Comparison of ENCODE assay signal across 27 mouse cellular contexts in genomic region chr11:50312803-50313202, GRCm38 (mm10). TPM values are rescaled to one million over a fixed set of nuclear protein-coding genes. Genes with fewer than 3 reads are reported as not detected.
"Had no signal": no experiment of that assay in that cellular context is flagged by ENCODE, and none has a peak within 500 bp of the region (broad histone marks: within the 10 kb centered on the region; RNA-seq: fewer than 3 reads in every experiment).

No protein-coding gene starts in this region.

- H3K4me3 ChIP-seq: kidney, embryonic 15.5 days; left cerebral cortex, adult 2 months; limb, embryonic 12.5 days; limb, embryonic 15.5 days; liver, embryonic 12.5 days; liver, embryonic 15.5 days; megakaryocyte, embryonic 14.5 days; midbrain, embryonic 10.5 days; neural tube, embryonic 12.5 days; neural tube, embryonic 15.5 days; stomach, embryonic 15.5 days had no signal

- H3K27ac ChIP-seq: kidney, embryonic 15.5 days; left cerebral cortex, adult 2 months; limb, embryonic 12.5 days; limb, embryonic 15.5 days; liver, embryonic 12.5 days; liver, embryonic 15.5 days; midbrain, embryonic 10.5 days; neural tube, embryonic 12.5 days; neural tube, embryonic 15.5 days; stomach, embryonic 15.5 days had no signal

- H3K4me1 ChIP-seq: kidney, embryonic 15.5 days; limb, embryonic 12.5 days; limb, embryonic 15.5 days; midbrain, embryonic 10.5 days; neural tube, embryonic 12.5 days; stomach, embryonic 15.5 days had no signal

- H3K4me2 ChIP-seq: kidney, embryonic 15.5 days; limb, embryonic 12.5 days; limb, embryonic 15.5 days; liver, embryonic 12.5 days; liver, embryonic 15.5 days; neural tube, embryonic 12.5 days; neural tube, embryonic 15.5 days; stomach, embryonic 15.5 days had no signal

- ATAC-seq: liver, embryonic 12.5 days had no signal

- H3K9me3 ChIP-seq: kidney, embryonic 15.5 days; limb, embryonic 12.5 days; limb, embryonic 15.5 days; liver, embryonic 12.5 days; liver, embryonic 15.5 days; megakaryocyte, embryonic 14.5 days; midbrain, embryonic 10.5 days; neural tube, embryonic 12.5 days; neural tube, embryonic 15.5 days; stomach, embryonic 15.5 days had no signal

- H3K9ac ChIP-seq: kidney, embryonic 15.5 days; limb, embryonic 12.5 days; limb, embryonic 15.5 days; liver, embryonic 12.5 days; liver, embryonic 15.5 days; neural tube, embryonic 12.5 days; neural tube, embryonic 15.5 days; stomach, embryonic 15.5 days had no signal

- H3K27me3 ChIP-seq: kidney, embryonic 15.5 days; limb, embryonic 12.5 days; limb, embryonic 15.5 days; liver, embryonic 12.5 days; liver, embryonic 15.5 days; megakaryocyte, embryonic 14.5 days; neural tube, embryonic 12.5 days; neural tube, embryonic 15.5 days; stomach, embryonic 15.5 days had no signal

- DNase-seq: kidney, adult 11 months; kidney, adult 8-10 months; kidney, postnatal 10 days; kidney, postnatal 36 days; layer of hippocampus, postnatal 36 days; left cerebral cortex, postnatal 4 days; lung, adult 2 months; midbrain, embryonic 14.5 days; retina, postnatal 1 day; right cerebral cortex, postnatal 25 days; spleen, adult 18-20 months; thymus, adult 2 months; thymus, postnatal 14 days; thymus, postnatal 4 days had no signal

RNA-seq across cellular contexts. Expression of gene Cby3, which starts 41.5 kb away (rescaled TPM):
- total RNA-seq: layer of hippocampus, postnatal 10 days; layer of hippocampus, postnatal 36 days; left cerebral cortex, adult 2 months; left cerebral cortex, postnatal 14 days; left cerebral cortex, postnatal 4 days had no signal
- polyA plus RNA-seq: limb, embryonic 12.5 days; liver, embryonic 15.5 days; neural tube, embryonic 12.5 days had no signal
